Mouse (Mus musculus) testis, adult 2 months (tissue): ENCODE results near the gene Elfn1.

ENCODE experiments used
- CTCF ChIP-seq: fragments of 200-500 bp; IDR thresholded peaks from 2 replicates; pipeline ENCODE4 v1.5.1; 2012; ENCODE audit warnings: low read depth, mild to moderate bottlenecking, inconsistent platforms, low read length, moderate library complexity; ENCODE audit not compliant: control insufficient read depth, insufficient read depth, insufficient replicate concordance
- POLR2A ChIP-seq: fragments of 200-500 bp; IDR thresholded peaks from 2 replicates; pipeline ENCODE4 v1.6.1; 2012; ENCODE audit warnings: low read depth, mild to moderate bottlenecking, inconsistent platforms, low read length, moderate library complexity; ENCODE audit not compliant: control insufficient read depth

- TF ChIP-seq POLR2A (no peak), CTCF (no peak)
Observed at GRCm38 (mm10) chr5:139948552-139948951, 40.8 kb downstream of the Elfn1 start.
